Mouse (Mus musculus) embryonic fibroblast, embryonic 13.5 days (primary cell): ENCODE data around the gene Elobl. TPM values are rescaled to one million over a fixed set of nuclear protein-coding genes. Genes with fewer than 3 reads are reported as not detected.

Experiments
- H3K27ac ChIP-seq: 2 replicates; pipeline ENCODE4 v1.5.1; 2012; ENCODE audit warnings: low read length, control low read depth, inconsistent platforms; ENCODE audit not compliant: insufficient read depth
- H3K4me1 ChIP-seq: 2 replicates; pipeline ENCODE4 v1.6.1; 2011; ENCODE audit warnings: low read length; ENCODE audit not compliant: control insufficient read depth, insufficient read depth
- H3K4me3 ChIP-seq: 2 replicates; pipeline ENCODE4 v1.5.1; 2011; ENCODE audit warnings: mild to moderate bottlenecking, control low read depth, low read length; ENCODE audit not compliant: insufficient read depth
- CTCF ChIP-seq: IDR thresholded peaks from 2 replicates; pipeline ENCODE4 v1.5.1; 2011; ENCODE audit warnings: mild to moderate bottlenecking, control low read depth, low read length, moderate library complexity, borderline replicate concordance; ENCODE audit not compliant: insufficient read depth
- POLR2A ChIP-seq: IDR thresholded peaks from 2 replicates; pipeline ENCODE4 v1.6.1; 2011; ENCODE audit warnings: low read depth, mild to moderate bottlenecking, control low read depth, low read length, moderate library complexity
- polyA plus RNA-seq: library from polyadenylated mRNA; stranded (reverse); fragments of >200 nt; gene quantifications from 2 replicates; pipeline ENCODE4 v1.2.4, GENCODE M21; 2011; ENCODE audit warnings: low read depth; ENCODE audit not compliant: missing spikeins, insufficient read length

Gene Elobl
- polyA plus RNA-seq, 1 experiment: 1.4 TPM

- 0 out of 2 replicates have a peak, but pooled peaks have one; percentile 14 for TF ChIP-seq CTCF
- TF ChIP-seq POLR2A: no peak
- peaks cover 5% of the 10 kb centered on the region for H3K4me1 ChIP-seq
- H3K27ac ChIP-seq: no peak overlapping the region
- no peak overlapping the region for H3K4me3 ChIP-seq
Observed at GRCm38 (mm10) chr11:88993625-88994024, 26.9 kb upstream of the Elobl start.

GRCm38 (mm10) chr11:88993186-88993585, 26.5 kb upstream of the Elobl start:
- Histone ChIP-seq H3K4me3 (no peak overlapping the region), H3K27ac (no peak overlapping the region), H3K4me1 (peaks cover 5% of the 10 kb centered on the region)
- TF ChIP-seq POLR2A: no peak
- no peak for TF ChIP-seq CTCF

GRCm38 (mm10) chr11:88989530-88989929, 22.8 kb upstream of the Elobl start:
- Histone ChIP-seq H3K4me1 (no peaks in the 10 kb centered on the region), H3K4me3 (no peak overlapping the region), H3K27ac (no peak overlapping the region)
- TF ChIP-seq CTCF: no peak
- TF ChIP-seq POLR2A: no peak

- TF ChIP-seq CTCF (no peak), POLR2A (no peak)
- H3K4me3 ChIP-seq: no peak overlapping the region
- no peak overlapping the region for H3K27ac ChIP-seq
- no peaks in the 10 kb centered on the region for H3K4me1 ChIP-seq
Observed at GRCm38 (mm10) chr11:88988956-88989355, 22.2 kb upstream of the Elobl start.

- no peak overlapping the region for H3K27ac ChIP-seq
- no peaks in the 10 kb centered on the region for H3K4me1 ChIP-seq
- no peak overlapping the region for H3K4me3 ChIP-seq
- TF ChIP-seq CTCF (no peak), POLR2A (no peak)
Observed at GRCm38 (mm10) chr11:88986616-88987015, 19.9 kb upstream of the Elobl start.

- no peak overlapping the region for H3K4me3 ChIP-seq
- TF ChIP-seq CTCF: no peak
- no peak for TF ChIP-seq POLR2A
Observed at GRCm38 (mm10) chr11:88981337-88981736, 14.6 kb upstream of the Elobl start.

GRCm38 (mm10) chr11:88977188-88977587, 10.5 kb upstream of the Elobl start:
- Histone ChIP-seq H3K4me3 (no peak overlapping the region), H3K4me1 (no peaks in the 10 kb centered on the region), H3K27ac (no peak overlapping the region)
- no peak for TF ChIP-seq POLR2A
- TF ChIP-seq CTCF: no peak

More at GRCm38 (mm10) chr11:88981337-88981736, 14.6 kb upstream of the Elobl start:
- Histone ChIP-seq H3K27ac (no peak overlapping the region), H3K4me1 (no peaks in the 10 kb centered on the region)

- no peaks in the 10 kb centered on the region for H3K4me1 ChIP-seq
- H3K27ac ChIP-seq: no peak overlapping the region
- no peak overlapping the region for H3K4me3 ChIP-seq
- no peak for TF ChIP-seq POLR2A
- no peak for TF ChIP-seq CTCF
Observed at GRCm38 (mm10) chr11:88976320-88976719, 9.6 kb upstream of the Elobl start.

GRCm38 (mm10) chr11:88973776-88974701, 7.3 kb upstream of the Elobl start:
- H3K4me3 ChIP-seq: peak overlapping the region; percentile 67
- 0 out of 2 replicates have a peak overlapping the region, but pooled peaks have one; percentile 51 for H3K27ac ChIP-seq
- TF ChIP-seq CTCF (peak; percentile 62), POLR2A (peak; percentile 77)
- no peaks in the 10 kb centered on the region for H3K4me1 ChIP-seq

- H3K4me3 ChIP-seq: no peak within 1 kb of the TSS
- no peak within 1 kb of the TSS for H3K27ac ChIP-seq
- TF ChIP-seq CTCF (no peak), POLR2A (no peak)
- H3K4me1 ChIP-seq: no peaks in the 10 kb centered on the region
Observed at GRCm38 (mm10) chr11:88970202-88970732, 3.5 kb upstream of the Elobl start, which contains the start of gene Coil. Gene Coil (plus strand): TSS chr11:88970252.
